Mouse (Mus musculus) megakaryocyte, embryonic 14.5 days (primary cell): ENCODE measurements around the gene Usp30. TPM values are rescaled to one million over a fixed set of nuclear protein-coding genes. Genes with fewer than 3 reads are reported as not detected.

ENCODE experiments used
- H3K27me3 ChIP-seq: replicated peaks from 2 replicates; pipeline ENCODE3; 2012; ENCODE audit warnings: inconsistent platforms
- H3K36me3 ChIP-seq: replicated peaks from 2 replicates; pipeline ENCODE3; 2012; ENCODE audit warnings: low read length, inconsistent platforms, mixed read lengths
- H3K4me1 ChIP-seq: 2 replicates; pipeline ENCODE4 v1.6.1; 2012; ENCODE audit warnings: inconsistent platforms
- H3K4me3 ChIP-seq: replicated peaks from 2 replicates; pipeline ENCODE3; 2012; ENCODE audit warnings: moderate library complexity, mild to moderate bottlenecking, inconsistent platforms
- H3K9me3 ChIP-seq: 2 replicates; pipeline ENCODE4 v1.6.1; 2012; ENCODE audit warnings: inconsistent platforms
- FLI1 ChIP-seq: IDR thresholded peaks from 2 replicates; pipeline ENCODE4 v1.6.1; 2012; ENCODE audit warnings: low read length, inconsistent platforms, mixed read lengths
- GATA1 ChIP-seq: IDR thresholded peaks from 3 replicates; pipeline ENCODE4 v1.6.1; 2012; ENCODE audit warnings: mixed read lengths, low read length, inconsistent platforms, borderline replicate concordance
- polyA plus RNA-seq: library from polyadenylated mRNA; stranded (reverse); fragments of >175 nt; gene quantifications from 2 replicates; pipeline ENCODE4 v1.2.3, GENCODE M21; 2012; ENCODE audit warnings: low replicate concordance; ENCODE audit not compliant: insufficient read depth

Gene Usp30
- 3.6 and 5.6 TPM in 2 replicates for polyA plus RNA-seq

- no peak within 1 kb of the TSS for H3K4me3 ChIP-seq
- no peaks in the 10 kb centered on the region for H3K36me3 ChIP-seq
- H3K27me3 ChIP-seq: peaks cover 20% of the 10 kb centered on the region
- H3K4me1 ChIP-seq: no peaks in the 10 kb centered on the region
- no peaks in the 10 kb centered on the region for H3K9me3 ChIP-seq
- no peak for TF ChIP-seq FLI1
- no peak for TF ChIP-seq GATA1
These were observed at the start of gene Usp30 for GRCm38 (mm10) chr5:114065161-114065560. Gene Usp30 (plus strand): TSS chr5:114065461.

- no peak for TF ChIP-seq GATA1
- TF ChIP-seq FLI1: no peak
- Histone ChIP-seq H3K4me3 (no peak overlapping the region), H3K9me3 (peaks cover 4% of the 10 kb centered on the region; the same call in 1 of the 2 replicates), H3K36me3 (no peaks in the 10 kb centered on the region), H3K4me1 (0 out of 2 replicates have a peak, but pooled peaks cover 3% of the 10 kb centered on the region), H3K27me3 (peaks cover 56% of the 10 kb centered on the region)
These were observed 40.9 kb upstream of the Usp30 start for GRCm38 (mm10) chr5:114024390-114024789.

GRCm38 (mm10) chr5:114024885-114025284 is 40.4 kb upstream of the Usp30 start:
- TF ChIP-seq FLI1 (no peak), GATA1 (no peak)
- Histone ChIP-seq H3K4me1 (0 out of 2 replicates have a peak, but pooled peaks cover 3% of the 10 kb centered on the region), H3K27me3 (peaks cover 55% of the 10 kb centered on the region), H3K36me3 (no peaks in the 10 kb centered on the region), H3K4me3 (no peak overlapping the region), H3K9me3 (peaks cover 4% of the 10 kb centered on the region; the same call in 1 of the 2 replicates)

- peaks cover 56% of the 10 kb centered on the region for H3K27me3 ChIP-seq
- TF ChIP-seq GATA1 (no peak), FLI1 (no peak)
These were observed 37.9 kb upstream of the Usp30 start for GRCm38 (mm10) chr5:114027217-114027944.

GRCm38 (mm10) chr5:114028111-114028510 is 37.1 kb upstream of the Usp30 start:
- peaks cover 57% of the 10 kb centered on the region for H3K27me3 ChIP-seq
- no peak overlapping the region for H3K4me3 ChIP-seq
- H3K36me3 ChIP-seq: no peaks in the 10 kb centered on the region
- TF ChIP-seq FLI1 (no peak), GATA1 (no peak)
- H3K9me3 ChIP-seq: peaks cover 22% of the 10 kb centered on the region
- H3K4me1 ChIP-seq: 0 out of 2 replicates have a peak, but pooled peaks cover 3% of the 10 kb centered on the region

More at GRCm38 (mm10) chr5:114027217-114027944, 37.9 kb upstream of the Usp30 start:
- H3K36me3 ChIP-seq: no peaks in the 10 kb centered on the region
- 0 out of 2 replicates have a peak, but pooled peaks cover 3% of the 10 kb centered on the region for H3K4me1 ChIP-seq
- peaks cover 20% of the 10 kb centered on the region for H3K9me3 ChIP-seq
- no peak overlapping the region for H3K4me3 ChIP-seq

GRCm38 (mm10) chr5:114030652-114031051 is 34.6 kb upstream of the Usp30 start:
- Histone ChIP-seq H3K27me3 (peaks cover 58% of the 10 kb centered on the region), H3K36me3 (no peaks in the 10 kb centered on the region), H3K9me3 (peaks cover 29% of the 10 kb centered on the region), H3K4me1 (no peaks in the 10 kb centered on the region), H3K4me3 (no peak overlapping the region)
- no peak for TF ChIP-seq GATA1
- no peak for TF ChIP-seq FLI1

- Histone ChIP-seq H3K27me3 (peaks cover 58% of the 10 kb centered on the region), H3K36me3 (no peaks in the 10 kb centered on the region), H3K9me3 (peaks cover 29% of the 10 kb centered on the region), H3K4me3 (no peak overlapping the region), H3K4me1 (no peaks in the 10 kb centered on the region)
- no peak for TF ChIP-seq GATA1
These were observed 33.0 kb upstream of the Usp30 start for GRCm38 (mm10) chr5:114032161-114032763.

- Histone ChIP-seq H3K36me3 (no peaks in the 10 kb centered on the region), H3K4me3 (no peak overlapping the region), H3K4me1 (no peaks in the 10 kb centered on the region), H3K27me3 (peaks cover 54% of the 10 kb centered on the region), H3K9me3 (peaks cover 29% of the 10 kb centered on the region)
- TF ChIP-seq FLI1: no peak
- TF ChIP-seq GATA1: no peak
These were observed 30.9 kb upstream of the Usp30 start for GRCm38 (mm10) chr5:114034393-114034792.

- no peaks in the 10 kb centered on the region for H3K4me1 ChIP-seq
- TF ChIP-seq GATA1 (no peak), FLI1 (no peak)
- peaks cover 50% of the 10 kb centered on the region for H3K27me3 ChIP-seq
- peaks cover 29% of the 10 kb centered on the region for H3K9me3 ChIP-seq
- H3K4me3 ChIP-seq: no peak overlapping the region
- no peaks in the 10 kb centered on the region for H3K36me3 ChIP-seq
These were observed 30.1 kb upstream of the Usp30 start for GRCm38 (mm10) chr5:114035111-114035510.

GRCm38 (mm10) chr5:114040508-114040907 is 24.8 kb upstream of the Usp30 start:
- Histone ChIP-seq H3K4me1 (peaks cover 24% of the 10 kb centered on the region), H3K4me3 (no peak overlapping the region), H3K9me3 (no peaks in the 10 kb centered on the region), H3K36me3 (no peaks in the 10 kb centered on the region), H3K27me3 (peaks cover 58% of the 10 kb centered on the region)
- TF ChIP-seq GATA1 (no peak), FLI1 (no peak)
